Mouse (Mus musculus): ENCODE data around the gene Vmn1r232.

- TF ChIP-seq EP300 (optimal IDR thresholded peaks at IDR 0.05) (no peak), CTCF (IDR thresholded peaks at IDR 0.05; ENCODE audit: low read depth) (no peak)
Observed at GRCm38 (mm10) chr17:20944226-20944625, 24.7 kb upstream of the Vmn1r232 start.

Data from stomach, postnatal 0 days (tissue).